Mouse (Mus musculus): ENCODE measurements around the gene Rassf3. TPM values are rescaled to one million over a fixed set of nuclear protein-coding genes. Genes with fewer than 3 reads are reported as not detected.

The Rassf3 gene
- polyA plus RNA-seq, 2 experiments = 20.7 to 23.2 TPM

DNA sequence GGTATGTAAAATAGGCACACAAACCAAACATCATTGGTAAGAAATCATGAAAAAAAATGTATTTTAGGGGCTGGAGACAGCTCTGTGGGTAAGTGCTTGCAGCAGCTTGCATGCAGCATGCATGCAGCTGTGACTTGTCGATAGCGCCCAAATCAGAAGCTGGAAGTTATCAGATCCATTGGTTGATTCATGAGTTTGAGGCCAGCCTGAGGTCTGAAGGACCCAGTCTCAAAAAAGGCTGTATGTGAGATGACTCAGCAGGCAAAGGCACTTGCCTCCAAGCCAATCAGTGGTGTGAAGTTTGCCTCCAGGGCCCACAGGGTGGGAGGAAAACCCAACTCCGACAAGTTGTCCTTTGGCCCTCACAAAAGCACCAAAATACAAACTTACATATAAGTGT is 6.5 kb downstream of the Rassf3 start:
- H3K9me3 ChIP-seq (ENCODE audit: control insufficient read depth, low read length) = no peaks in the 10 kb centered on the region
- H3K27ac ChIP-seq (replicated peaks; ENCODE audit: low read depth, low read length) = 0 out of 2 replicates have a peak overlapping the region, but pooled peaks have one; percentile 48
- H3K4me2 ChIP-seq (replicated peaks; ENCODE audit: low read depth, low read length, severe bottlenecking) = no peak overlapping the region
- WGBS = 26% methylated on average over 3 of the region's 3 CpGs
- ATAC-seq (ENCODE audit: low FRiP score, low read depth) (no peak), DNase-seq (ENCODE audit: low spot score) (no peak)
- no peak overlapping the region for H3K9ac ChIP-seq (ENCODE audit: low read depth, low read length, severe bottlenecking)
- H3K4me3 ChIP-seq (replicated peaks; ENCODE audit: low read length) = no peak overlapping the region
- no peak for TF ChIP-seq POLR2A (IDR thresholded peaks at IDR 0.05; ENCODE audit: borderline replicate concordance, extremely low read depth, insufficient read depth, insufficient read length)
- peaks cover 67% of the 10 kb centered on the region for H3K4me1 ChIP-seq (ENCODE audit: control insufficient read depth, insufficient read depth, low read length)
- no peaks in the 10 kb centered on the region for H3K27me3 ChIP-seq (ENCODE audit: control insufficient read depth, insufficient read depth, low read length)
- no peaks in the 10 kb centered on the region for H3K36me3 ChIP-seq (ENCODE audit: control insufficient read depth, insufficient read depth, low read length)

DNA sequence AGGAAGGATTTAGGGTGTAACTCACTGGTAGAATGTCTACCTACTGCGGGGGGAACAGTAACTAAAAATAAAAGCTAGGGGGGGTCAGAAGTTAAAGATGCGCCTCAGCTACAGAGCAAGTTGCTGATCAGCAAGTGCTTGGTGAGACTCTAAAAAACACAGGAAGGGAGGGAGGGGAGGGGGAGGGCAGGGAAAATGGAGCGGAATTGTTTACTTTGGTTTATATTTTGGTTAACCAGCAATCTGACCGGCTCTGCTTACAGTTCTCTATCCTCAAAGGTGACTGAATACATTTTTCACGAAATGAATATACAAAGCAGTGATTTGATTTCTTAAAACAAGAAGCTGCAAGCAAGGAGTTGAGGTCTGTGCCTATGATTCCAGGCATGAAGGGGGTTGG is 7.2 kb downstream of the Rassf3 start:
- TF ChIP-seq POLR2A (IDR thresholded peaks at IDR 0.05; ENCODE audit: borderline replicate concordance, extremely low read depth, insufficient read depth, insufficient read length) = no peak
- no peaks in the 10 kb centered on the region for H3K9me3 ChIP-seq (ENCODE audit: control insufficient read depth, low read length)
- WGBS = 51% methylated on average over 5 of the region's 5 CpGs
- 0 out of 2 replicates have a peak, but pooled peaks cover 2% of the 10 kb centered on the region for H3K36me3 ChIP-seq (ENCODE audit: control insufficient read depth, insufficient read depth, low read length)
- no peak overlapping the region for H3K9ac ChIP-seq (ENCODE audit: low read depth, low read length, severe bottlenecking)
- no peak for ATAC-seq (ENCODE audit: low FRiP score, low read depth)
- H3K4me2 ChIP-seq (replicated peaks; ENCODE audit: low read depth, low read length, severe bottlenecking) = no peak overlapping the region
- no peak overlapping the region for H3K27ac ChIP-seq (replicated peaks; ENCODE audit: low read depth, low read length)
- no peaks in the 10 kb centered on the region for H3K27me3 ChIP-seq (ENCODE audit: control insufficient read depth, insufficient read depth, low read length)
- H3K4me1 ChIP-seq (ENCODE audit: control insufficient read depth, insufficient read depth, low read length) = peaks cover 63% of the 10 kb centered on the region
- no peak for DNase-seq (ENCODE audit: low spot score)
- no peak overlapping the region for H3K4me3 ChIP-seq (replicated peaks; ENCODE audit: low read length)

DNA sequence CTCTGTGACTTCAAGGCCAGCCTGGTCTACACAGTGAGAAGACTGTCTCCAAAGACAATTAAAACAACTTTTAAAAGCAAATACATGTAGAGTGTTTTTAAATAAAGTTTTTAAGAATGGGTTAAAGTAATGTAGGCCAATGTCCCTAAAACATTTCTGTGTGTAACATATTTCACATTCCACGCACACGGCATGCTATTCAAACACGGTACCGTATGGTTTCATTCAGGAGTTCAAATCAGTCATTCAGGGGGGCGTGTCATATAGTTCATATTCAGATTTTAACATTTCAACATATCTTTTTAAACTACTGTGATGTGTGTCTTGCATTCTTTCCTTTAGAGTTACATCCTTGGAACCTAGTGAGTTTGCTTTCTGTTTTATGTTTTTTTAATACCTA is 7.9 kb downstream of the Rassf3 start:
- 40% methylated on average over 5 of the region's 5 CpGs for WGBS
- Histone ChIP-seq H3K9me3 (ENCODE audit: control insufficient read depth, low read length) (no peaks in the 10 kb centered on the region), H3K4me3 (replicated peaks; ENCODE audit: low read length) (no peak overlapping the region), H3K27me3 (ENCODE audit: control insufficient read depth, insufficient read depth, low read length) (no peaks in the 10 kb centered on the region), H3K9ac (ENCODE audit: low read depth, low read length, severe bottlenecking) (no peak overlapping the region), H3K27ac (replicated peaks; ENCODE audit: low read depth, low read length) (no peak overlapping the region), H3K36me3 (ENCODE audit: control insufficient read depth, insufficient read depth, low read length) (0 out of 2 replicates have a peak, but pooled peaks cover 3% of the 10 kb centered on the region), H3K4me1 (ENCODE audit: control insufficient read depth, insufficient read depth, low read length) (peaks cover 56% of the 10 kb centered on the region), H3K4me2 (replicated peaks; ENCODE audit: low read depth, low read length, severe bottlenecking) (no peak overlapping the region)
- DNase-seq (ENCODE audit: low spot score) = no peak
- ATAC-seq (ENCODE audit: low FRiP score, low read depth) = no peak
- no peak for TF ChIP-seq POLR2A (IDR thresholded peaks at IDR 0.05; ENCODE audit: borderline replicate concordance, extremely low read depth, insufficient read depth, insufficient read length)

GRCm38 (mm10) chr10:121467792-121468191 is 8.4 kb downstream of the Rassf3 start:
- Histone ChIP-seq H3K36me3 (ENCODE audit: control insufficient read depth, insufficient read depth, low read length) (0 out of 2 replicates have a peak, but pooled peaks cover 3% of the 10 kb centered on the region), H3K4me1 (ENCODE audit: control insufficient read depth, insufficient read depth, low read length) (peaks cover 51% of the 10 kb centered on the region), H3K27ac (replicated peaks; ENCODE audit: low read depth, low read length) (no peak overlapping the region), H3K4me2 (replicated peaks; ENCODE audit: low read depth, low read length, severe bottlenecking) (no peak overlapping the region), H3K4me3 (replicated peaks; ENCODE audit: low read length) (no peak overlapping the region), H3K9ac (ENCODE audit: low read depth, low read length, severe bottlenecking) (no peak overlapping the region), H3K27me3 (ENCODE audit: control insufficient read depth, insufficient read depth, low read length) (no peaks in the 10 kb centered on the region), H3K9me3 (ENCODE audit: control insufficient read depth, low read length) (no peaks in the 10 kb centered on the region)
- ATAC-seq (ENCODE audit: low FRiP score, low read depth) = 0 out of 2 replicates have a peak, but pooled peaks have one; percentile 14
- WGBS = 35% methylated on average over 8 of the region's 8 CpGs
- TF ChIP-seq POLR2A (IDR thresholded peaks at IDR 0.05; ENCODE audit: borderline replicate concordance, extremely low read depth, insufficient read depth, insufficient read length) = no peak
- DNase-seq (ENCODE audit: low spot score) = no peak

DNA sequence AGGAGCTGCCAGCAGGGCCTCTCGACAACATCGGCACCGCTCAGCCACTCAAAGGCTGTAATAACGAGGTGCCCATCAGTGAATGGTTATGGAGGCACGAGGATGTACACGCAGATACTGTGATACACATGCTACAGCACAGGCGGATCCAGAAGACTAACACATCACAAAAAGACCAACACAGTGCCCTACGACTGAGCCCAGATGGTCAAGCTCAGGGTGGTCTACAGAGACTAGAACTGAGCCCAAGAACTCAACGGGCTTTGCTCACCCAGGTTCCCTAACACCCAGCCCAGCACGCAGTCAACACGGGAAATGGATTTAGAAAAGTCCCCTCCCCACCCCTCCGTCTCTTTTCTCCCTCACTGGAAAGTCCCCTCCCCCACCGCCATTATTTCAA is 9.1 kb downstream of the Rassf3 start:
- DNase-seq (ENCODE audit: low spot score) = no peak
- ATAC-seq (ENCODE audit: low FRiP score, low read depth) = no peak
- H3K27ac ChIP-seq (replicated peaks; ENCODE audit: low read depth, low read length) = no peak overlapping the region
- H3K4me1 ChIP-seq (ENCODE audit: control insufficient read depth, insufficient read depth, low read length) = peaks cover 55% of the 10 kb centered on the region
- H3K27me3 ChIP-seq (ENCODE audit: control insufficient read depth, insufficient read depth, low read length) = no peaks in the 10 kb centered on the region
- H3K9ac ChIP-seq (ENCODE audit: low read depth, low read length, severe bottlenecking) = no peak overlapping the region
- H3K9me3 ChIP-seq (ENCODE audit: control insufficient read depth, low read length) = no peaks in the 10 kb centered on the region
- no peak for TF ChIP-seq POLR2A (IDR thresholded peaks at IDR 0.05; ENCODE audit: borderline replicate concordance, extremely low read depth, insufficient read depth, insufficient read length)
- 75% methylated on average over 13 of the region's 13 CpGs for WGBS
- no peak overlapping the region for H3K4me2 ChIP-seq (replicated peaks; ENCODE audit: low read depth, low read length, severe bottlenecking)
- H3K36me3 ChIP-seq (ENCODE audit: control insufficient read depth, insufficient read depth, low read length) = 0 out of 2 replicates have a peak, but pooled peaks cover 3% of the 10 kb centered on the region
- no peak overlapping the region for H3K4me3 ChIP-seq (replicated peaks; ENCODE audit: low read length)
